Mouse (Mus musculus): Measurements from ENCODE around the gene 4930503B20Rik. TPM values are rescaled to one million over a fixed set of nuclear protein-coding genes. Genes with fewer than 3 reads are reported as not detected.

Gene 4930503B20Rik
- total RNA-seq (2021): not detected
- long read RNA-seq, experiment 1, partial matches to known transcripts: 0 of 1 reads
- long read RNA-seq, experiment 1, other reads (novel, unspliced or antisense): 1 of 1 reads
- long read RNA-seq, experiment 2, partial matches to known transcripts: 0 of 1 reads
- long read RNA-seq, experiment 2, other reads (novel, unspliced or antisense): 1 of 1 reads

DNA sequence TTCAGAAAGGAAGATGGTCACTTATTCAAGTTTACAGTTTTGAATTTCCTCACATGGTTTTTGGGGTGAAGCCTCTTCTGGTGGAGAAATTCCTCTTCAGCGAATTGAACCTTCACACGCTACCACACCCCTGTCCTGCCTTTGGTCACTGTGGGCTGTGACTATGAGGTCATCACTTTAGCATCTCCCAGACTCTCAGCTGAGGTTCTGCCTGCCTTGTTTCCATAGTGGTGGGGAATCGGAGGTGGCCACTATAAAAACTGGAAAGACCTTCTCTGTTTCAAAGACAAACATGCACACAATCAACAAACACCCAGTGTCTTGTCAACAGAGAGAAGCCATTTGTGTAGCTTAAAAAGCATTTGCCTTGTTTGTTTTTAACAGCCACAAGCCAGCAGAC, at the start of gene 4930503B20Rik:
Gene 4930503B20Rik, minus strand, starts transcription at position 101 of the 400 bp plus-strand sequence.
- DNase-seq: no peak

DNA sequence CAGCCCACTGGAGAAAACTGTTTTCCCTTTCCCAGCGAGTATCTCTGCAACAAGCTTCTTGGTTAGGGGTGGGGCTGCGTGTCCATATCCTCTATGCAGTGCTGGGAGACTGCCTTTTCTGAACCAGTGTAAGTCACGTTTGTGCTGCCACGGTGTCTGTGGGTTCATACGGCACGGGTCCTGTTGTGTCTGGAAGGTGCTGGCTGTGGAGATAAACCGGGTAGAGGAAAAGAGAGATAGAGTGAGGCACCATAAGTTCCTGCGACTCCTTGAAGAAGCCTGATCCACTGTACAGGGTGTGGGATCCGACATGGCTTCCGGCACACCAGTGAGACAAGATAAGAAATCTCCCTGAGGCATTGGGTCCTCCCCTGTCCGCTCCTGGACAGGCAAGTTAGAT, 48.9 kb upstream of the 4930503B20Rik start:
- no peak for DNase-seq

DNA sequence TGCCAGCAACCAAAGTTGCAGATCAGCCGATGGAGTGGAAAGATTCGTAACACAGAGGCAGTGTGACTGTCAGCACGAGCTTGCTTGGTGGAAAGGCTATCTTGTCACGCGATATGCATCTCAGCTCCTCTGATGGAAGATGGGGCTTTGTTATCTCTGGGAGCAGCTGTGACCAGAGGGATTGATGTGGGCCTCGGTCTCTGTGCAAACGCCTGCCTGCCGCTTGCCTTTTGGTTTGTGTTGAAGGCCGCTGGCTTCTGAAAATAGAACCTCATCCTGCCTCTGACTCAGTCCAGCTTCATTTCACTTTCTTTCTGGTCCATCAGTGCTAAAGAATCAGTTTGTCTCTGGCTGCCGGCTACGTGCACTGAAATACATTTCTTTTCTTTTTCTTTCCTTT, 47.9 kb upstream of the 4930503B20Rik start:
- DNase-seq: no peak

DNA sequence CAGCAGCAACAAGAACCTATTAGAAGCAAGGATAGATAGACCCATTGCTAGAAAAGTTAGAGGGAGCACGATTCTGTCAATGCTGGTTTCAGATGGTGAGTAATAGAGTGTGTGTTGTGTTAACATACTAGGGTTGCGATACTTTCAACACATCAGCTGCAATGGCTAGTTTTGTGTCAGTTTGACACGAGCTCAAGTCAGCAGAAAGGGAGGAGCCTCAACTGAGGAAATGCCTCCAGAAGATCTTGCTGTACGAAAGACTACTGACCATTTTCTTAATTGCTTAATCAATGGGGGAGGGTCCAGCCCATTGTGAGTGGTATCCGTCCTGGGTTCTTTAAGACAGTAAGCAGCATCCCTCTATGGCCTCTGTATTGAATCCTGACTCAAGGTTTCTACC, 41.4 kb upstream of the 4930503B20Rik start:
- DNase-seq: no peak

DNA sequence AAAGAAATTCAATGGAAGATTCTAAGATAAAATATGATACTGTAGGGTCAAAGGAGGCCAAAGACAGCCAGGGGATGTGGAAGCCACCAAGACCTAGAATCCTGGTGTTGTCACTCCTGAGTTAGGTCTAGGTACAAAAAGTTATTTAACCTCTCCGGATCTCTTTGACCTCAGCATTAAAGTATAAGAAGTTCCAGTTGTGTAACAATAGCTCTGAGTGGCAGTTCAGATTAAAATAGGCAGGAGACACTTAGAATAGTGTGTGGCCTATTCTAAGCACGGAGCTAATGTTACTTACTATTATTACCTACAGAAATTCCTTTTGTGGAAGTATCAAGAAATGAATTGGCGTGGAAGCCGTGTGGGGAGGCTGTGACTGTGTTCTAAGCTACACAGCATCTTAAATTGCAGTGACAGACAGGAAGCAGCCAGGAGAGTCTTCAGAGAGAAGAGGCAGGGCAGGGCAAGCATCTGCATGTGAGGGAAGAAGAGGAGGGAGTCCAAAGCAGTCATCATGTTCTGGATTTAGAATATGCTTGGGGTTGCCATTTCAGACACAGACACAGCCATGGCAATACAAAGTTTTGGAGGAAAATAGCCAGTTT, 36.1 kb upstream of the 4930503B20Rik start:
- DNase-seq: no peak

DNA sequence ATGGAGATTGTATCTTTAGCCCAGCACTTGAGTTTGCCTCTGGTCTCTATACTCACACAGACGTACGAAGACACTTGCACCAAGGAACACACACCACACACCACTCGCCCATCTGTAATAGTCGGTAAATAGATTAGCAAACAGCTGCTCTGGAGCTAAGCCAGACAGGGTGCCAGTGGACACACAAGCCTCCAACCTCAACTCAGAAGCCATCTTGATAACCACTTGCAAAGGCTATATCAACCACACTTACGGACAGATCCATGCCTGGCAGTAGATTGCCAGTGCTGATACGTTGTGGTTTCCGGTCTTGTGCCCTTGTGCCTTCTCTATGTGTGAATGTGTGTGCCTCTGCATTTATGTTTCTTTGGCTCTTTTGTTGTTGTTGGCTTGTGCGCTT, 35.3 kb upstream of the 4930503B20Rik start:
- no peak for DNase-seq

DNA sequence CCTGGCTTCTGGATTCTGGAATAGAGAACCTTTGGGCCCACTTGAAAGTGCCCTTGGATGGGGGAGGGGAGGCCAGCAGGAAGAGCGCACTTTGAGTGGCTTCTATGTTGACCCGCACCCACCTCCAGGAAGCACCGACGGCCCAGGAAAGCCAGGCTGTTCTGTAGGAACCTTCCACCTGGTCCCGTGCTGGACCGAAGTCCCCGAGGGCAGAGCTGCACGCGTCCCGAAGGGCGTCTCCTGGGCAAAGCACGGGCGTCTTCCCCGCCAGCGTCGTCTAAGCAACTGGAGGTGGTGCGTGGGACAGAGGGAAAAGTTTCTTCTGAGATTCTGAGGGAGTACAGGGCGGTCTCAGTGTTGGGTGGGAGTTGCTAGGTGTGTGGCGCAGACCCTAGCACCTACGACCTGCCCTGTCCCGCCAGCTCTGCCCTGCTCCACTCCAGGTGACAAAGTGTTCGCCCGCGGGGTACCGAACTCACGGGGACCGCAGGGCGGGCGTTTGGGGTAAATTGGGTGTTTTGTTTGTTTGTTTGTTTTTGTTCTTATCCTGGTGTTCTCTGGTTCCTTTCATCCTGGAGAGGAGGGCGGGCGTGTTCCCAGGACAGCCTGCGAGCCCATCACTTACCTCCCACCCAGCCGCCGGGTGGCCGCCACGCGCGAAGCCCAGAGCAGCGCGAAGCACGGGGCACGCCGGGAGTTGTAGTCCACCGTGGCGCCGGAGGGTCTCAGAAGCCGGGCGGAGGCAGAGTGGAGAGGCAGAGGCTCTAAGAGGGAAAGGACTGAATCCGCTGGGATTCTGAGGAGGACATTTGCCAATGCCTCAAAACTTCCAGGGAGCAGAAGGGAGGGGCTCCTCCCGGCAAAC, 33.9 kb upstream of the 4930503B20Rik start, which contains the start of gene Samd13:
Gene Samd13, minus strand, starts transcription at position 782 of the 865 bp plus-strand sequence.
- peak; percentile 47 for DNase-seq

DNA sequence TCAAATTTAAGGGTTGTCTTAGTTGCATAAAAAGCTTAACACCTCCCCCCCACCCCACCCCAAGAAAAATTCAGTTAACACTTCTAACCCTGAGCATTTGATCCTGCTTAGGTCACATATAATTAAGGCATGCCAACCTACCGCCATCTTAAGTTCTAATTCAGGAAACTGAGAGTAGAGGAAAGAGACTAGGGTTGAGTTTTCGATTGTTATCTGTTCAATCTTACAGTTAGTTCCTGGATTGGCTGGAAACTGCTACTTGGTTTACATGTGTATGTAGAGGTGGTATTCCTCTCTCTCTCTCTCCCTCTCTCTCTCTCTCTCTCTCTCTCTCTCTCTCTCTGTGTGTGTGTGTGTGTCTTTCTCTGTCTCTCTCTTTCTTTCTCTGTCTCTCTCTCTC, 32.0 kb upstream of the 4930503B20Rik start:
- DNase-seq: no peak

DNA sequence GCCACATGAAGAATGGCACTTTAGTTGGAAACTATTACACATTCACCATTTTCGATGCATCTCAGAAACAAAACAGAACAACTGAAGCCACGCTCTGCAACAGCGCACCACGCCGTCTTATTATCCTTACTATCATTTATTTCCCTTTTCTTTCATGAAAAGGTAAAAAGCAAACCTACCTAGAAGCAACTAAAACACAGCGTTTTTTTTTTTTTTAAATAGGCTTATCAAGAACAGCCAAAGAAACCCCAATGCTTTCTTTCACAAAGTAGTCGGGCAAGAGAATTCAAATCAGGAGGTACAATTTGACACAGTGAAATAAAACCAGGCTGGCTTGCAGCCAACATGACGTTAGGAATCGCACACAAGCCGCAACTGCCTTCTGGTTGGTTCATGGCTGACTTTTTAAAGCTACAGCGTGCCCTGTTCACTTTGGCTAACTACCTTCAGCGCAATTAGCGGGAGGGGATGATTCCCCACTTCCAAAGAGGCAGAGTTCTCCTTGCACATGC, 31.1 kb upstream of the 4930503B20Rik start:
- DNase-seq: peak; percentile 28

DNA sequence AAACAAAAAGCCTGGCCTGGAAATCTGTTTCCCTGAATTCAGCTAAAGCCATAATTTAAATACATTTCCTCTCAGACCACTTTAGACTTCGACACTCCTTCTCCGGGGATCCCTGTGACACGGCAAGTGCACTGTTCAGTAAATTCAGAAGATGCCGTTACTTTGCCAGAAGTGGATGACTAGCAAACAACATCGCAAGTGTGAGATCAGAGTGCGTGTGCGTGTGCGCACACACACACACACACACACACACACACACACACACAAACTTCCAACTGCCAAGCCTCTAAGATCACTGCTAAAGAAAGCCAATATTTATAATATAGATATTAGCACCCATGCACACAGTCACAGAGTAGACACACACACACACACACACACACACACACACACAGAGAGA, 30.6 kb upstream of the 4930503B20Rik start:
- no peak for DNase-seq

DNA sequence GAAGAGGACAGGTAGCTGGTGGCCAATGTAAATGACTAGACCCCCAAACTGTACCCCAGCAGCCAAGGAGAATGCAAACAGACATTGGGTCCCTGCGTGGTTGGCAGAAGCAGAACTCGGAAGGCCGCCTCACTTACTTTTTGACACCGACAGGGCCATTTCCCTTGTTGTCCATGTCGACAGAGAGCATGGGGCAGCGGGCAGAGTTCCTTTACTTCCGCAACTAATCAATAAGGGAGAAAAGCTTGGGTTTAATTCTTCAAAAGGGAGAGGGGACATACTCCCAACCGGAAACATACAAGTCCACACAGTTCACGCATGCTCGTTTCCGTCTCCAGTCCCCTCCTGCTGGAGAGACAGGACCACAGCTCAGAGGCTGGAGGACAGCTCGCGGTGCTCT, 29.5 kb upstream of the 4930503B20Rik start:
- DNase-seq: no peak

DNA sequence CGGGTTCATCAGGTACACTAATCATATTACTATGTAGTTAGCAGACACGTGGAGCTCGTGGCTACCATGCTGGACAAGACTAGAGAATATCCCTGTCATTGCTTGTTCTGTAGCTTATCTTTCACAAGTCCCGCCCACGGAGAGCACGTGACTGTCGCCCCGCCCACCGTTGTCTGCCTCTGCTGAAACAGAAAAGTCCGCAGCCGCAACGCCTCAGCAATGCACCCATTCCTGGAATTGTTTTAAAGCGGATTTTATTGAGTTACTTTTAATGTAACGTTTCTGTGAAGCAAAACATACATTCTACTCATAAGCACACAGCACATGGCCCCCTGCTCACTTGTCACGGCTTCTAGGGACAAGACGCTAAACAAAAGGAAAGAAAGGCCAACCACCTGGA, 28.5 kb upstream of the 4930503B20Rik start:
- DNase-seq: no peak

DNA sequence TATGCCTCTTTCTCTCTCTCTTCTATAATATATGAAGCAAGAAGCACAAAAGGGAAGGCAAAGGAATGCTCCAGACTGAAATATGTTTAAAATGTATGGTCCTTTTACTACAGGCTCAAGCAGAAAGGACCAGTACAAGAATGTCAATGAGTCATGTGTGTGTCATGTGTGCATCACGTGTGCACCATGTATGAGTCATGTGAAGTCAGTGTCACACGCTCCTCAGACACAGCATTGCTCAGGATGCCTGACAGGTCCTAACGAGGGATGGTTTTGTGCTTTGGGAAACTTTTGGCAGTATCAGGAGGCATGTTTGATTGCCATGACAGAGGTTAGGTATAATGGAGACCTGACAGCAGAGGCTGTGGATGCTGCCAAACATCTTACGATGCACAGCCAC, 25.1 kb upstream of the 4930503B20Rik start:
- no peak for DNase-seq

DNA sequence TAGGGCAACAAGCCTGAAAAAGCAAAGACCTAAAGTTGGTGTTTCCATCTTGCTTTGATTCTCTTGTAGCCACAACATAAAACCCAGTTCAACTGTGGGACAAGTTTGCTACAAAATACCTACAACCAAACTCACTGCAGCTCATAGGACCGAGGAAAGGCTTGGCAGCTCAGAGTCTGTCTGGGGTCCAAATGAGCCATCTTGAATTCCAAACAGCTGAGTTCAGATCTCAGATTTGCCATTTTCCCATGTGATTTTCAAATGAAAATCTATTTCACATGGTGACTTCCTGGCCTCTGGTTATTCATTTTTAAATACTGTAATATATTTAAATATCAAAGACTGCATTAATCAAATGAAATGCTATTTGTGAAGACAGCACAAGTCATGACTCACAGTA, 24.0 kb upstream of the 4930503B20Rik start:
- DNase-seq: no peak

DNA sequence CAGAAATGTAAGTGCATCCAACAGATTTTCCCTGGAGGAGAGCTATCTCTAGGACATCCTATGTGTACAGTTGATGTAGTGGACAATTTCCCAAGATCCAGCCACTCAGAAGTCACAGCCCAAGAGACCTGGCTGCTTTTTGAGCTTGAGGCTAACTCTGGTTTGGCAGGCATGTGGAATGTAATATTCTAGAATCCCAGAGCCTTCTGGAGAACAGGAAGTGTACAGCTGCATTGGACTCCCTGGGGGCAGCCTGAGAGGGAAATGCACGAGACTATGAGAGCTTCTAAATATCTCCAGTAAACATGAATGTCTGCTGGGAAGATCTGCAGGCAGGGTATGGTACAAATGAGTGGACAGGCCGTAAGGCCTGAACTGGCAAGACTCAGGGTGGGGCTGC, 20.0 kb upstream of the 4930503B20Rik start:
- peak; percentile 33 for DNase-seq

DNA sequence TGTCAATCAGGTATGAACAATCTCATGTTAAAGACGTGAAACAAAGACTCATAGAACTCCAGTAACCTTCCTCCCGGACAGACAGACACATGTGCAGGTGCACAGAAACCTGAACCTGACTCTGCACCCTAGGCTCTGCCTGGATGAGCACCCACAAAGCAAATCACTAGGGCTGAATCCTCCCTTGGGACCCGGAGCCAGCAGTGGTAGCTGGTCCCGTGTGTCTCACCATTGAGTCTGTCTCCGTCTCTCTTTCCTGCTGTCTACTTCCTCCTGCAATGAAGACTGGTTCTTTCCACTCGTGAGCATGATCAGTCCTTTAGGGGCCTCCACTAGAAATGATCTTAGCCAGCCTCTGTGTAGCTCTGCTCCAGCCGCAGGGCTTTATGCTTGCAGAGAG, 10.8 kb upstream of the 4930503B20Rik start:
- no peak for DNase-seq

DNA sequence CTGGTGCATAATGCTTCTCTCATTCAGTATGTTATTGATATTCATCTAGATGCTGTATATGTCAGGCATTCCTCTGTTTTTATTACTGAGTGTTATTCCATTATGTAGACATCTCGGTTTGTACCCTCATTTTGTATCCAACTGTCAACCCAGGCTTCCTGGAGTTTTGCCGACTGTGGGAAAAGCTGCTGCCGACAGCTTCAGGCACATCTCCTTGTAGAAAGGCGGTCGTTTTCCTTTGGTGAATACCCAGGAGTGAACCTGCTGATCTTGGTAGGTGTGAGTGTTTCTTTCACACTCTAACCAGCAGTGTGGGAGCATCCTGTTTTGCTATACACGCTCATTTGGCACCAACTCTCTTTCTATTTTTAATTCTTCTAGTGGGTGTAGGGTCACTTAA, 9.9 kb upstream of the 4930503B20Rik start:
- DNase-seq: no peak

DNA sequence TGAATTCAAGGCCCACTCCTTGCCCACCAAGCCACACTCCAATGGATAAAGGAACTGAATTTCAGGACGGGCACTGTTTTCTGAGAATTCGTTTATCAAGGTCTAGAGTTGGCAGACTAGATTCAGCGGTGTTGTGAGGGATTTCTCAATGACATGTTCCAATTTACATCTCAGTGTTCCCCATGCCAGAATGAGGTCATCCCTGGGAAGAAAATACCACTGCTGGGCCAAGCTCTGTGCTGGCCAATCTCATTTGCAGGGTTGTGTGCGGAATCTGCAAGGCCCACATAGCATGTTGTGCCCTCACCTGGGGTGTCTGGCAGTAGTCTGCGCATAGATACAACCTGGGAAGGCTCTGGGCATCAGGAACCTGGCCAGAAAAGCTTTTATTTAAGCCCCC, 8.2 kb upstream of the 4930503B20Rik start:
- DNase-seq: no peak

DNA sequence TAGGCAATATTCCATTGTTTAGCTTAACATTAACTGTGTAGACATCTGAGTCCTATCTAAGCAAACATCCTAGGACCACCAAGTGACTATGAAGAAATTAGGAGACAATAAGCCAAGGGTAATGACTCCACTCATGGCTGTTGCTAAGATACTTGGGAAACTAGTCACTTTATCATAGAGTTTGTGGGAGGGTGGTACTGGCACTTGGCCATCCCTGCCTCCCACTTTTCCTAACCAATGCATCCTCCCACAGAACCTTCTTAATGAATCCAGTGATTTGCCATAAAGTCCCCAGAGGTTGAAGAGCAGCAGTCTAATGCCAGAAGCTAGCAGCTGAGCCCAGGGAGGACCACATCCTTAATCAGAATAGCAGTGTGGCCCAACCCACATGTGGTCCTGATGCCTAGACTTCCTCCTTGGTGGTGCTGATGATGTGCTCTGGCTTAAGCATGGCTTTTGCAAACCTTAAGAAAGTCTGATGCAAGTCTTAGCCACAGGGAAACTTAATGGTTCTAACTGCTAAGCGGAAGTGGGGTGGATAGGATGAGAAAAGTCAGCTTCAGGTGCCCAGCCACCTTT, 7.0 kb upstream of the 4930503B20Rik start:
- DNase-seq: no peak

DNA sequence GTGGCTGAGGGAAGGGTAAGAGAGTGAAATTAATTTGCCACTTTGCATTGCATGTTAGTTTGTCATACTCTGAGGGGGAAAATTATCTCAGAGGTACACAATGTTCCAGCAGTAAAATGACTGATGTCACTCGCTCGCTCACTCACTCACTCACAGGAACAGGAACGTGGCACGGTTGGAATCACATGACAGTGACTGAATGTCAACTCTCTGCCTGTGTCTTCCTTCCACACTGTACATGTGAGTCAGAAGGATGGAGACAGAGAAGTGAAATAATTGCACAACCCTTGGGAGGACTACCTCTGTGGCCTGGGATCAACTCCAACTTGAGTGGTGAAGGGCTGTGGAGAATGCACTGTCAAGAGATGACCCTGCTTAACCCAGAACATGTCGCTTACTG, 6.3 kb upstream of the 4930503B20Rik start:
- DNase-seq: peak; percentile 16

DNA sequence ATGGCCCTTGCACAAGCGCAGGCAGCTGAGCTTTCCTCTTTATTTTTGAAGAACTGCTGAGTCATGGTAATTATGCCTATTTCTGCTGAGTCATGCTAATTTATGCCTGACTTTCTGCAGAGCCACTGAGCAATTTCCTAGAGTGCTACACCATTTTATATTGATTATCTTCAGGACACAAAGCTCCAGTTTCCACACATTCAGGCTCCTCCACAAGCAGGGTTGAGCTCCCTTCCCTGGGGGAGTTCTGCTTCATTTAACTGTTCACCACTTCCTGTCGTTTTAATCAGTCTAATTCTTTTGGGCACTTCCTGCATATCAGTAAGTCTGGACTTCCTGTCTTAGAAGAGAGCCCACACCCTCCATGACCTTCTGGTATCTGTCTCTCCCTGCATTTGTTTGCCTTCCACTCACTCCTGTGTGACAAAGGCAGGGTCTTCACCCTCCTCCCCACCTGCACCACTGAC, 4.0 kb upstream of the 4930503B20Rik start:
- DNase-seq: no peak

DNA sequence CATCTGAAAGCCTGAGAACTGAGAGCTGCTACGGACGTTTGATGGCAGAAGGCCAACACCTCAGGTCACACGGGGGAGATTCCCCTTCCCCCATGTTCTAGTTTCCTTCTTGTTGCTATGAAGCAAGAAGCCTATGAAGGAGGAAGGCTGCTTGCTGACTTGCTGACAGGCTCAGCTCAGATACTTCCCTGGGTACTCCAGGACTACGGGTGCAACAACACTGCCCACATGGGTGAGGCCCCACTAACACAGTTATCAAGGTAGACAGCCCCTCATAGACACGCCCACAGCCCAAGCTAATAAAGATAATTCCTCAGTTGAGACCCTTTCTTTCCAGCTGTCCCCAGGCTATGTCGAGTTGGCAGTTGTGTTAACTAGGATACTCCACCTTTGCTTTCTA, 2.6 kb upstream of the 4930503B20Rik start:
- DNase-seq: no peak

DNA sequence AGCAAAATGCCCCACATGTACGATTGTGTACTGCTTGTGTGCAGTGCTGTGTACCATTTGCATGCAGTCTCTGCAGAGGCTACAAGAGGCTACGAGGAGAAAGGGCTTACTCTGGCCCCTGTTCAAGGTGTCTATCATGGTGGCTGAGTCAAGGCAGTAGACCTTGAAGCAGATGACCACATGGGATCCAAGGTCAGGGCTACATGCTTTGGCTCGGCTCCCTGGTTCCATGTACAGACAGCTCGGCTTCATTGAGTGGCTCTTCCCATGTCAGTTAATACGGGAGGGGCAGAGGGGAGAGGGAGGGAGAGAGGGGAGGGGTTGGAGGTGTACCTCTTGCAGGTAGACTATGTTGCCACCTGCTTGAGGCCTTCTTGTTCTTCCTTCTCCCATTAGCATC, 1.3 kb upstream of the 4930503B20Rik start:
- no peak for DNase-seq

Data from gastrocnemius, postnatal 25 days (tissue).